Mouse (Mus musculus): ENCODE data around the gene Tph1.

DNA sequence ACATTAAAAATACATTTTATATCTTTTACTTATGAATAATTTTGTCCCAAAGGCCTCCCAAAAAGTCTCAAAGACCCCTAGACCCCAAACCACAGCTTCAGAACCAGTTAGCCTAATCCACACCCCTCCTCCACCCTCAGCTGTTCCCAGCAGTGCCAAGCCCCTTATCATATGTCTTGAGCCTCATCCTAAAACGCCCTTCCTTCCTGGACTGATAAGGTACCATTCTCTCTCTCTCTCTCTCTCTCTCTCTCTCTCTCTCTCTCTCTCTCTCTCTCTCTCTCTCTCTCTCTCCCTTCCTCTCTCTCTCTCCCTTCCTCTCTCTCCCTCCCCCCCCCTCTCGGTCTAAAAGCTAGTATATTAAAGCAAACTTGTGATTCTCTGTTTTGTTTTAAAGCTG lies 20.1 kb downstream of the Tph1 start:
- TF ChIP-seq CTCF (IDR thresholded peaks at IDR 0.05; ENCODE audit: borderline replicate concordance, insufficient read depth, low read length): no peak
- TF ChIP-seq POLR2A (IDR thresholded peaks at IDR 0.05; ENCODE audit: low read depth, low read length): no peak

Measured in embryonic fibroblast, embryonic 13.5 days (primary cell).